Comparison of ENCODE assay signal across 8 mouse cellular contexts in the genomic region with DNA sequence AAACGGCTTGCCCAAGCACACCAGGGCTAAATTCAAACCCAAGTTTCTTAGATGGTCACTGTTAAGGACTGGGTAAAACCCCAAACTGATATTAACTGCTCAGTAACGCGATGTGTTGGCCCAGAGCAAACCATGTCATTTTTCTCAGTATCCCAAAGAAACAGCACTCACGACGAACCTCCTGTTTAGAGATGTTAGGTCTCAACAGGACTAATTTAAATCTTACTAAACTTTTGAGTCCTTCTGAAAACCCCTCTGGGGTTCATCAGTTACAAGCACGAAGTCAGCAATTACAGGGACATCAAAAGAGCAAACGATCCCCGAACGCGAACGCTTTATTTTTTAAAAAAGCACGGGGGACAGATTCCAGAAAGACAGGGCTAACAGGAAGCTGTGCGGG. TPM values are rescaled to one million over a fixed set of nuclear protein-coding genes. Genes with fewer than 3 reads are reported as not detected.
DNase-seq lines count a peak whose midpoint lies in the region; ATAC-seq and TF ChIP-seq lines count a peak whose summit lies in the region.

No protein-coding gene starts in this region.

- H3K27me3 ChIP-seq in testis, adult 2 months (ENCODE audit: control insufficient read depth, insufficient read depth, low read length), result no peaks in the 10 kb centered on the region
- H3K27me3 ChIP-seq in limb, embryonic 13.5 days, result no peaks in the 10 kb centered on the region
- H3K27me3 ChIP-seq in stomach, embryonic 16.5 days (ENCODE audit: control insufficient read depth, insufficient read depth, low read length), result no peaks in the 10 kb centered on the region

- peak overlapping the region; percentile 87 for H3K9ac ChIP-seq in limb, embryonic 13.5 days
- H3K9ac ChIP-seq in stomach, embryonic 16.5 days (ENCODE audit: low read length), result peak overlapping the region; percentile 93

- TF ChIP-seq POLR2A in testis, adult 2 months (IDR thresholded peaks at IDR 0.05; ENCODE audit: control insufficient read depth, low read depth, low read length), result no peak
- no peak for TF ChIP-seq POLR2A in embryonic fibroblast, embryonic 13.5 days (IDR thresholded peaks at IDR 0.05; ENCODE audit: low read depth, low read length)

- no peak for ATAC-seq in limb, embryonic 13.5 days (ENCODE audit: low FRiP score, low read depth)
- no peak for ATAC-seq in stomach, embryonic 16.5 days (ENCODE audit: insufficient read depth, low FRiP score)

- peak overlapping the region; percentile 99 for H3K27ac ChIP-seq in testis, adult 2 months (ENCODE audit: control insufficient read depth, insufficient read depth, low read depth, low read length)
- peak overlapping the region; percentile 93 for H3K27ac ChIP-seq in embryonic fibroblast, embryonic 13.5 days (ENCODE audit: insufficient read depth, low read length)
- peak overlapping the region; percentile 93 for H3K27ac ChIP-seq in limb, embryonic 13.5 days
- peak overlapping the region; percentile 96 for H3K27ac ChIP-seq in stomach, embryonic 16.5 days (ENCODE audit: low read length)

- H3K9me3 ChIP-seq in limb, embryonic 13.5 days, result no peaks in the 10 kb centered on the region
- H3K9me3 ChIP-seq in stomach, embryonic 16.5 days (replicated peaks; ENCODE audit: control insufficient read depth, low read length), result no peaks in the 10 kb centered on the region

- no peak for DNase-seq in testis, postnatal 14 days (ENCODE audit: low spot score)
- no peak for DNase-seq in adrenal gland, postnatal 4 days (ENCODE audit: low spot score in 2 of 2)
- DNase-seq in thymus, postnatal 10 days (ENCODE audit: low spot score in 2 of 2), result no peak
- no peak for DNase-seq in layer of hippocampus, postnatal 25 days (ENCODE audit: extremely low spot score in 1 of 2, low spot score in 1 of 2)

- H3K4me2 ChIP-seq in limb, embryonic 13.5 days (replicated peaks), result peak overlapping the region; percentile 82
- H3K4me2 ChIP-seq in stomach, embryonic 16.5 days (ENCODE audit: low read depth, low read length), result peak overlapping the region; percentile 60

- no peaks in the 10 kb centered on the region; the same call in 1 of the 2 replicates for H3K36me3 ChIP-seq in testis, adult 2 months (ENCODE audit: control insufficient read depth, insufficient read depth, low read length)
- H3K36me3 ChIP-seq in limb, embryonic 13.5 days, result peaks cover 9% of the 10 kb centered on the region
- H3K36me3 ChIP-seq in stomach, embryonic 16.5 days (ENCODE audit: control insufficient read depth, insufficient read depth, low read length), result no peaks in the 10 kb centered on the region

- TF ChIP-seq CTCF in testis, adult 2 months (IDR thresholded peaks at IDR 0.05; ENCODE audit: control insufficient read depth, insufficient read depth, insufficient replicate concordance, low read depth, low read length), result no peak
- TF ChIP-seq CTCF in embryonic fibroblast, embryonic 13.5 days (IDR thresholded peaks at IDR 0.05; ENCODE audit: borderline replicate concordance, insufficient read depth, low read length), result no peak

- H3K4me1 ChIP-seq in testis, adult 2 months (ENCODE audit: control insufficient read depth, insufficient read depth, low read length), result peaks cover 3% of the 10 kb centered on the region; the same call in 1 of the 2 replicates
- H3K4me1 ChIP-seq in embryonic fibroblast, embryonic 13.5 days (ENCODE audit: control insufficient read depth, insufficient read depth, low read length), result peaks cover 2% of the 10 kb centered on the region; the same call in 1 of the 2 replicates
- peaks cover 25% of the 10 kb centered on the region for H3K4me1 ChIP-seq in limb, embryonic 13.5 days
- peaks cover 30% of the 10 kb centered on the region for H3K4me1 ChIP-seq in stomach, embryonic 16.5 days (ENCODE audit: control insufficient read depth, insufficient read depth, low read length)

- H3K4me3 ChIP-seq in testis, adult 2 months (ENCODE audit: control insufficient read depth, low read depth, low read length), result peak overlapping the region; percentile 90
- peak overlapping the region; percentile 95 for H3K4me3 ChIP-seq in embryonic fibroblast, embryonic 13.5 days (ENCODE audit: insufficient read depth, low read length)
- peak overlapping the region; percentile 63 for H3K4me3 ChIP-seq in limb, embryonic 13.5 days
- peak overlapping the region; percentile 99 for H3K4me3 ChIP-seq in stomach, embryonic 16.5 days (replicated peaks; ENCODE audit: low read length)

- 2% methylated on average over 13 of the region's 13 CpGs for WGBS in limb, embryonic 13.5 days
- WGBS in stomach, embryonic 16.5 days, result 1% methylated on average over 13 of the region's 13 CpGs

RNA-seq across cellular contexts. Expression of gene Spata1, which starts 0.6 kb away (rescaled TPM):
- 107 and 138 TPM in 2 replicates for polyA plus RNA-seq in testis, adult 2 months (2012; rRNA removed)
- polyA plus RNA-seq in embryonic fibroblast, embryonic 13.5 days (2011; ENCODE audit: insufficient read length, low read depth, missing spikeins), result 4.6 and 6.1 TPM in 2 replicates
- polyA plus RNA-seq in limb, embryonic 13.5 days (2015; fragmentation: Nextera tagmentation; extraction: Ambion mirVana), result 9.1 and 10.8 TPM in 2 replicates
- 3.1 and 4.1 TPM in 2 replicates for polyA plus RNA-seq in stomach, embryonic 16.5 days (2015; fragmentation: Nextera tagmentation; extraction: Ambion mirVana)
- 1 to 10 TPM; 4.3 TPM for total RNA-seq in adrenal gland, postnatal 4 days (2021)
- total RNA-seq in layer of hippocampus, postnatal 25 days (2021), result 1 to 10 TPM; 2.3 to 4.0 TPM

RNA-seq across cellular contexts. Expression of gene Gng5, which starts 0.6 kb away (rescaled TPM):
- 566 and 635 TPM in 2 replicates for polyA plus RNA-seq in testis, adult 2 months (2012; rRNA removed)
- polyA plus RNA-seq in embryonic fibroblast, embryonic 13.5 days (2011; ENCODE audit: insufficient read length, low read depth, missing spikeins), result 303 and 362 TPM in 2 replicates
- polyA plus RNA-seq in limb, embryonic 13.5 days (2015; fragmentation: Nextera tagmentation; extraction: Ambion mirVana), result 947 and 968 TPM in 2 replicates
- polyA plus RNA-seq in stomach, embryonic 16.5 days (2015; fragmentation: Nextera tagmentation; extraction: Ambion mirVana), result 885 and 955 TPM in 2 replicates
- 100 to 1,000 TPM; 218 to 228 TPM for total RNA-seq in adrenal gland, postnatal 4 days (2021)
- 10 to 100 TPM; 45.0 to 46.0 TPM for total RNA-seq in layer of hippocampus, postnatal 25 days (2021)

RNA-seq across cellular contexts. Expression of gene Rpf1, which starts 22.2 kb away (rescaled TPM):
- polyA plus RNA-seq in testis, adult 2 months (2012; rRNA removed), result 11.8 and 13.9 TPM in 2 replicates
- 27.2 and 33.7 TPM in 2 replicates for polyA plus RNA-seq in embryonic fibroblast, embryonic 13.5 days (2011; ENCODE audit: insufficient read length, low read depth, missing spikeins)
- polyA plus RNA-seq in limb, embryonic 13.5 days (2015; fragmentation: Nextera tagmentation; extraction: Ambion mirVana), result 52.8 and 56.1 TPM in 2 replicates
- polyA plus RNA-seq in stomach, embryonic 16.5 days (2015; fragmentation: Nextera tagmentation; extraction: Ambion mirVana), result 42.3 and 45.0 TPM in 2 replicates
- 10 to 100 TPM; 39.8 to 40.4 TPM for total RNA-seq in adrenal gland, postnatal 4 days (2021)
- total RNA-seq in layer of hippocampus, postnatal 25 days (2021), result 10 to 100 TPM; 14.6 to 17.5 TPM

RNA-seq across cellular contexts. Expression of gene Ctbs, which starts 49.4 kb away (rescaled TPM):
- 1.0 and 1.6 TPM in 2 replicates for polyA plus RNA-seq in testis, adult 2 months (2012; rRNA removed)
- polyA plus RNA-seq in embryonic fibroblast, embryonic 13.5 days (2011; ENCODE audit: insufficient read length, low read depth, missing spikeins), result 13.6 and 18.5 TPM in 2 replicates
- 8.5 and 8.7 TPM in 2 replicates for polyA plus RNA-seq in limb, embryonic 13.5 days (2015; fragmentation: Nextera tagmentation; extraction: Ambion mirVana)
- polyA plus RNA-seq in stomach, embryonic 16.5 days (2015; fragmentation: Nextera tagmentation; extraction: Ambion mirVana), result 11.5 and 12.7 TPM in 2 replicates
- 10 to 100 TPM; 16.9 to 21.7 TPM for total RNA-seq in adrenal gland, postnatal 4 days (2021)
- 1 to 10 TPM; 6.5 to 6.9 TPM for total RNA-seq in layer of hippocampus, postnatal 25 days (2021)
